Mouse (Mus musculus): ENCODE results near the gene Keg1. TPM values are rescaled to one million over a fixed set of nuclear protein-coding genes. Genes with fewer than 3 reads are reported as not detected.

Keg1 gene
- polyA plus RNA-seq, 1 experiment from 2014 or later: not detected

Other genes with a start within 250 kb of the Keg1 start
- gene Mpeg1, start 235.0 kb upstream of the Keg1 start, polyA plus RNA-seq (2016; fragmentation: Nextera tagmentation; extraction: Ambion mirVana): 0.41 and 0.49 TPM in 2 replicates
- gene Dtx4, start 194.3 kb upstream of the Keg1 start, polyA plus RNA-seq (2016; fragmentation: Nextera tagmentation; extraction: Ambion mirVana): 10.9 and 13.2 TPM in 2 replicates
- gene Fam111a, start 150.0 kb upstream of the Keg1 start, polyA plus RNA-seq (2016; fragmentation: Nextera tagmentation; extraction: Ambion mirVana): 21.6 and 23.4 TPM in 2 replicates
- 0.06 and 0.10 TPM in 2 replicates for gene Gm4952, start 95.8 kb upstream of the Keg1 start, polyA plus RNA-seq (2016; fragmentation: Nextera tagmentation; extraction: Ambion mirVana)
- not detected in 2 replicates for gene Glyat, start 62.5 kb upstream of the Keg1 start, polyA plus RNA-seq (2016; fragmentation: Nextera tagmentation; extraction: Ambion mirVana)
- not detected in 2 replicates for gene Olfr1442, start 25.3 kb upstream of the Keg1 start, polyA plus RNA-seq (2016; fragmentation: Nextera tagmentation; extraction: Ambion mirVana)
- not detected in 2 replicates for gene Olfr1443, start 17.7 kb upstream of the Keg1 start, polyA plus RNA-seq (2016; fragmentation: Nextera tagmentation; extraction: Ambion mirVana)
- 2.2 and 2.7 TPM in 2 replicates for gene Cntf, start 69.8 kb downstream of the Keg1 start, polyA plus RNA-seq (2016; fragmentation: Nextera tagmentation; extraction: Ambion mirVana)
- 17.0 and 18.5 TPM in 2 replicates for gene Zfp91, start 100.3 kb downstream of the Keg1 start, polyA plus RNA-seq (2016; fragmentation: Nextera tagmentation; extraction: Ambion mirVana)
- 1.1 and 1.3 TPM in 2 replicates for gene Lpxn, start 100.4 kb downstream of the Keg1 start, polyA plus RNA-seq (2016; fragmentation: Nextera tagmentation; extraction: Ambion mirVana)
- gene Gm5244, start 150.9 kb downstream of the Keg1 start, polyA plus RNA-seq (2016; fragmentation: Nextera tagmentation; extraction: Ambion mirVana): not detected in 2 replicates
- not detected in 2 replicates for gene Olfr1444, start 161.5 kb downstream of the Keg1 start, polyA plus RNA-seq (2016; fragmentation: Nextera tagmentation; extraction: Ambion mirVana)
- not detected in 2 replicates for gene Olfr1445, start 188.1 kb downstream of the Keg1 start, polyA plus RNA-seq (2016; fragmentation: Nextera tagmentation; extraction: Ambion mirVana)
- gene Olfr1446, start 197.7 kb downstream of the Keg1 start, polyA plus RNA-seq (2016; fragmentation: Nextera tagmentation; extraction: Ambion mirVana): 0.32 TPM in 1 of 2 replicates, not detected in the other
- not detected in 2 replicates for gene Olfr1447, start 208.0 kb downstream of the Keg1 start, polyA plus RNA-seq (2016; fragmentation: Nextera tagmentation; extraction: Ambion mirVana)
- not detected in 2 replicates for gene Olfr1448, start 228.6 kb downstream of the Keg1 start, polyA plus RNA-seq (2016; fragmentation: Nextera tagmentation; extraction: Ambion mirVana)
- not detected in 2 replicates for gene Olfr1449, start 235.1 kb downstream of the Keg1 start, polyA plus RNA-seq (2016; fragmentation: Nextera tagmentation; extraction: Ambion mirVana)

All from embryonic facial prominence, embryonic 12.5 days (tissue).